Mouse (Mus musculus): ENCODE measurements around the gene Kidins220. TPM values are rescaled to one million over a fixed set of nuclear protein-coding genes. Genes with fewer than 3 reads are reported as not detected.

The Kidins220 gene
- total RNA-seq, 1 experiment from 2014 or later, result 83.9 TPM

Other genes starting within 250 kb of the Kidins220 start
- gene Mboat2, start 144.0 kb upstream of the Kidins220 start, total RNA-seq (2021), result 17.1 and 17.9 TPM in 2 replicates
- 359 and 395 TPM in 2 replicates for gene Id2, start 122.2 kb downstream of the Kidins220 start, total RNA-seq (2021)

All from adrenal gland, postnatal 14 days (tissue).